Mouse (Mus musculus): ENCODE measurements around the gene Mybpc3. TPM values are rescaled to one million over a fixed set of nuclear protein-coding genes. Genes with fewer than 3 reads are reported as not detected.

The Mybpc3 gene
- 0.21 and 0.42 TPM in 2 replicates for polyA plus RNA-seq (2012)

DNA sequence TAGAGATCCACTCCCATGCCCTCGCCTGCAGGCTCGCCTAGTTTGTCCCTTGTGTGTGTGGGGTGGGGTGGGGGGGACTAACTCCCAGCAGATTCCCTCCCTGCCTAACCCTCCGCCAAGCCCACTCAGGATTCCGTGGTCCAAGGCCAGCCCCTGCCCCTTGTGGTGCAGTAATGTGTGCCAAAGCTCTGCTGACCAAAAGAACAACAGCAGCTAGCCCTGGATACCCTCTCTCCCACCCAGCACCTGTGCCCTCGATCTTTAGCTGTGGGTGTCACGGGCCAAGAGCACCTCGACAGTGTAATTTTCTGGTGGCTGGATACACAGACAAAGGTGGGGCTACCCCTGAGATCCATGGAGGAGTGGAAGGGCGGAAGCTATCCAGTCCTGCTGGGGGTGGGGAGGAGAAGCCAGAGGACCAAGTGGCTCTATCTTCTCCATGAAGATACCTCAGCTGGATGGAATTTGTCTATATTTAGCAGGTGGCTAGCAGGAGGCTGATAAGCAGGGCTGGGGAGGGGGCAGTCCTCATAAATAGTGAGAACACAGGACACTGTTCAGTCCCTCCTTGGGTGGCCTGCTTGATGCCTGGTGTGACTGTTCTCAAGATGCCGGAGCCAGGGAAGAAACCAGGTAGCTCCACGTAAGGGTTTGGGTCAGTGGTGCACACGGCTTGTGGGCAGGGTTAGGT lies at the start of gene Mybpc3:
Mybpc3 (plus strand) TSS at position 560 of the 691 bp plus-strand sequence.

DNA sequence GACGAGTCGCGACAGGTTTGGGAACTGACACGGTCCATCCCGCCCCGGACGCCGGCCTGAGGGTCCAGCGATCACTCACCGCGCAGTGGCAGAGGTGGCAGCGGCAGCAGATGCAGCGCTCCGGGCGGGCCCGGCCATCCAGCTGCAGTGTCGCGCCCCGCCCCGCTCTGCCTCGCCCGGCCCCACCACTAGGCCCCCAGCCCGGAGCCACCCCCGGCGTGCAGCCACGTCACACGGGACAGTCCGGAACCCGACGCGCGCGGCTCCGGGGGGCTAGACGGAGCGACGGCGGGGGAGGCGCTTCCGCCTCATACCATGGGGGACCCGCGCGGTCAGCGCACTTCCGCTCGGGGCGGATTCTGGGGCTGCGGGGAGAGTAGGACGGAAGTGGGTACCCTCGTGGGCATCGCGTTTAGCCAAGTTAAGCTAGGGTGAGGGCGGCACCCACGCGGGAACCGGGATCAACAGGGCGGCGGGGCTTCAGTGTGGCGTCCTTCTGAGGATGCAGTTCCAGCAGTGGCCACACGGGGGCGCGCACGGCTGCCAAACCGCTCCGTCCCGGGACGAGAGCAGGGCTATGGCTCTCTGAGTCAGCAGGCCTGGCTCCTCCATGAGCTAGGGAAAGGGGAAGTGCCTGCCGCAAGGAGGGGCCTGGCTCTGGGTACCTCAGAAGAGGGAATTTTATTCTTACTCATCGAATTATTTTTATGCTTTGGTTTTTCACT lies 47.7 kb upstream of the Mybpc3 start, which contains the start of gene Slc39a13:
Slc39a13 (minus strand) TSS at position 342 of the 725 bp plus-strand sequence.

GRCm38 (mm10) chr2:91081775-91082695 lies 35.9 kb upstream of the Mybpc3 start, which contains the start of gene Spi1:
TSS of gene Spi1 (plus strand) at chr2:91082390.

DNA sequence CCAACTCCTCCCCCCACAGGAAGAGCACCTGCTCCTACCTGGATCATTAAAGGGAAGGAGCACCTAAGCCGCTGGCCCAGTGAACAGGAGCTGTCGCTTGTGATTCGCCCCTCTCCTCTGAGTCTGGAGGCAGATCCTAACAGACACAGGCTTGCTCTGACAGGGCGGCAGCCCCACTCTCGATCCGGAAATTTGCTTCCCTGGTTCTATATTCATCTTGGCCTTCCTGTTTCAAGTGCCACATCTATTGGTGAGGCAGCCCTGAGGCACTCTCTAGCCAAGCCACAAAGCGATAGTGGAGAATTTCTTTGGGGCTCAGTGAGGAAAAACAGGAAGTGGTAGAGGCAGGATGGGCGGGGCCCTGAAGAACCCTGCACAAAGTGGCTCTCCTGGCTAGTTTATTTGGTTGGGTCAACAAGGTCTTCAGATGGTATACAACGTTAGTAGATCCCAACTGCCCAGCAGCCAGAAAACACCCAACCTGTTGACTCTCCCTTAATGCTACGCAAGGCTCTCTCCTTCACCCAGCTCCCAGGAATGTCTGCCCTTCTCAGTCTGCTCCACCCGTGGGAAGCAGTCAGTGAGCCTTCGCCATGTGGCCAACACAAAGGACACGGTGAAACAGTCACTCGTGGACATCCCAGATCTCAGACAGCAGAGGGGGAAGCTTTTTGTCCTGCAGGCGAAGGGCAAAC lies 65.9 kb downstream of the Mybpc3 start, which contains the start of gene Madd:
Madd (minus strand) TSS at position 127 of the 695 bp plus-strand sequence.

Other genes starting within 250 kb of the Mybpc3 start
- gene C1qtnf4, start 232.3 kb upstream of the Mybpc3 start, polyA plus RNA-seq (2012): 0.76 and 0.90 TPM in 2 replicates
- gene Kbtbd4, start 213.4 kb upstream of the Mybpc3 start, polyA plus RNA-seq (2012): 4.5 and 5.1 TPM in 2 replicates
- gene Ndufs3, start 213.3 kb upstream of the Mybpc3 start, polyA plus RNA-seq (2012): 86.6 and 88.4 TPM in 2 replicates
- gene Celf1, start 177.8 kb upstream of the Mybpc3 start, polyA plus RNA-seq (2012): 20.7 and 38.0 TPM in 2 replicates
- 7.6 and 9.6 TPM in 2 replicates for gene Rapsn, start 82.5 kb upstream of the Mybpc3 start, polyA plus RNA-seq (2012)
- gene Psmc3, start 64.1 kb upstream of the Mybpc3 start, polyA plus RNA-seq (2012): 156 and 164 TPM in 2 replicates
- 22.1 and 22.9 TPM in 2 replicates for gene Slc39a13, start 47.7 kb upstream of the Mybpc3 start, polyA plus RNA-seq (2012)
- gene Spi1, start 35.8 kb upstream of the Mybpc3 start, polyA plus RNA-seq (2012): 314 and 409 TPM in 2 replicates
- gene Madd, start 65.7 kb downstream of the Mybpc3 start, polyA plus RNA-seq (2012): 20.5 and 24.3 TPM in 2 replicates
- gene Nr1h3, start 84.7 kb downstream of the Mybpc3 start, polyA plus RNA-seq (2012): 1.9 TPM in 2 replicates
- 4.7 and 4.9 TPM in 2 replicates for gene Acp2, start 84.7 kb downstream of the Mybpc3 start, polyA plus RNA-seq (2012)
- gene Ddb2, start 118.8 kb downstream of the Mybpc3 start, polyA plus RNA-seq (2012): 0.94 and 1.8 TPM in 2 replicates
- gene Pacsin3, start 137.8 kb downstream of the Mybpc3 start, polyA plus RNA-seq (2012): 0.18 and 0.63 TPM in 2 replicates
- 41.2 and 43.3 TPM in 2 replicates for gene Arfgap2, start 146.8 kb downstream of the Mybpc3 start, polyA plus RNA-seq (2012)

All from megakaryocyte-erythroid progenitor cell, adult 5 weeks (primary cell).